Mouse (Mus musculus) T-helper 1 cell (primary cell): ENCODE measurements around the gene Slc12a6.

ENCODE experiments used
- in situ Hi-C: fragments of 300-600 bp; cut with MboI, MseI; formaldehyde crosslinking; loops from one replicate; pipeline ENCODE4 v1.15.1; 2025; ENCODE audit warnings: high pct_unique_total_duplicates

Slc12a6 gene

GRCm38 (mm10) chr2:112380131-112380530 is 114.5 kb downstream of the Slc12a6 start:
- in situ Hi-C loops: no loop called here

GRCm38 (mm10) chr2:112381219-112381618 is 115.6 kb downstream of the Slc12a6 start:
- in situ Hi-C loops: no loop called here

- in situ Hi-C loops: no loop called here
Observed at GRCm38 (mm10) chr2:112390843-112391242, 125.2 kb downstream of the Slc12a6 start.

GRCm38 (mm10) chr2:112391346-112392000 is 125.8 kb downstream of the Slc12a6 start:
- in situ Hi-C loops: no loop called here

- in situ Hi-C loops: no loop called here
Observed at GRCm38 (mm10) chr2:112392689-112393088, 127.1 kb downstream of the Slc12a6 start.

GRCm38 (mm10) chr2:112393958-112394357 is 128.3 kb downstream of the Slc12a6 start:
- in situ Hi-C loops: no loop called here

- in situ Hi-C loops: no loop called here
Observed at GRCm38 (mm10) chr2:112396649-112397048, 131.0 kb downstream of the Slc12a6 start.

- in situ Hi-C loops: no loop called here
Observed at GRCm38 (mm10) chr2:112407030-112407429, 141.4 kb downstream of the Slc12a6 start.
